Comparison of ENCODE assay signal across 28 mouse cellular contexts in genomic region chr10:85640408-85640807, GRCm38 (mm10).
DNase-seq lines count a peak whose midpoint lies in the region; ATAC-seq and TF ChIP-seq lines count a peak whose summit lies in the region.
"Had no signal": no experiment of that assay in that cellular context is flagged by ENCODE, and none has a peak within 500 bp of the region (broad histone marks: within the 10 kb centered on the region; RNA-seq: fewer than 3 reads in every experiment).

No protein-coding gene starts in this region.

- no peaks in the 10 kb centered on the region for H3K27me3 ChIP-seq in intestine, embryonic 14.5 days (replicated peaks; ENCODE audit: control insufficient read depth, insufficient read depth, low read length)
- no peaks in the 10 kb centered on the region; the same call in 1 of the 2 replicates for H3K27me3 ChIP-seq in intestine, postnatal 0 days (replicated peaks; ENCODE audit: control insufficient read depth, insufficient read depth, low read length)
- no peaks in the 10 kb centered on the region for H3K27me3 ChIP-seq in kidney, embryonic 16.5 days (ENCODE audit: insufficient read depth, low read length)
- H3K27me3 ChIP-seq in kidney, adult 2 months (replicated peaks; ENCODE audit: control insufficient read depth, insufficient read depth, low read length) = no peaks in the 10 kb centered on the region
- no peaks in the 10 kb centered on the region for H3K27me3 ChIP-seq in midbrain, embryonic 11.5 days (ENCODE audit: control insufficient read depth, insufficient read depth, low read length)
- H3K27me3 ChIP-seq in midbrain, embryonic 10.5 days (ENCODE audit: low read depth, poor library complexity, severe bottlenecking) = no peaks in the 10 kb centered on the region
- H3K27me3 ChIP-seq: CH12.LX; embryonic facial prominence, embryonic 13.5 days; forebrain, embryonic 12.5 days; forebrain, embryonic 15.5 days; heart, embryonic 12.5 days; hindbrain, embryonic 13.5 days; Patski had no signal

- no peaks in the 10 kb centered on the region for H3K9me3 ChIP-seq in intestine, embryonic 14.5 days (ENCODE audit: control insufficient read depth, low read length)
- no peaks in the 10 kb centered on the region for H3K9me3 ChIP-seq in intestine, postnatal 0 days (ENCODE audit: control insufficient read depth)
- H3K9me3 ChIP-seq in kidney, embryonic 16.5 days (ENCODE audit: low read length) = no peaks in the 10 kb centered on the region
- no peaks in the 10 kb centered on the region for H3K9me3 ChIP-seq in midbrain, embryonic 11.5 days (ENCODE audit: control insufficient read depth, low read length)
- H3K9me3 ChIP-seq in midbrain, embryonic 10.5 days (replicated peaks) = no peaks in the 10 kb centered on the region
- H3K9me3 ChIP-seq: embryonic facial prominence, embryonic 13.5 days; forebrain, embryonic 12.5 days; forebrain, embryonic 15.5 days; heart, embryonic 12.5 days; heart, embryonic 15.5 days; hindbrain, embryonic 10.5 days; hindbrain, embryonic 13.5 days had no signal

- no peak for ATAC-seq in intestine, embryonic 14.5 days (replicated peaks; ENCODE audit: low FRiP score, low TSS enrichment, low read depth)
- no peak for ATAC-seq in intestine, postnatal 0 days
- ATAC-seq in kidney, embryonic 16.5 days (ENCODE audit: low FRiP score, low TSS enrichment) = peak; percentile 75
- ATAC-seq in midbrain, embryonic 11.5 days (ENCODE audit: low FRiP score) = no peak
- ATAC-seq: forebrain, embryonic 15.5 days; hindbrain, embryonic 16.5 days had no signal

- no peak overlapping the region for H3K4me3 ChIP-seq in intestine, embryonic 14.5 days (ENCODE audit: low read depth, low read length)
- H3K4me3 ChIP-seq in intestine, postnatal 0 days (ENCODE audit: low read depth, low read length) = no peak overlapping the region
- H3K4me3 ChIP-seq in kidney, embryonic 16.5 days (ENCODE audit: low read length) = no peak overlapping the region
- H3K4me3 ChIP-seq in kidney, adult 2 months (ENCODE audit: insufficient read depth, low read depth, low read length) = no peak overlapping the region
- no peak overlapping the region for H3K4me3 ChIP-seq in midbrain, embryonic 11.5 days (ENCODE audit: low read depth, low read length)
- no peak overlapping the region for H3K4me3 ChIP-seq in midbrain, embryonic 10.5 days
- H3K4me3 ChIP-seq: embryonic facial prominence, embryonic 13.5 days; erythroblast, embryonic 14.5 days; forebrain, embryonic 12.5 days; forebrain, embryonic 15.5 days; heart, embryonic 12.5 days; heart, embryonic 15.5 days; hindbrain, embryonic 10.5 days; hindbrain, embryonic 13.5 days had no signal

- H3K36me3 ChIP-seq in intestine, embryonic 14.5 days (ENCODE audit: control insufficient read depth, insufficient read depth, low read length) = no peaks in the 10 kb centered on the region
- no peaks in the 10 kb centered on the region for H3K36me3 ChIP-seq in intestine, postnatal 0 days (ENCODE audit: control insufficient read depth, insufficient read depth)
- H3K36me3 ChIP-seq in kidney, embryonic 16.5 days (ENCODE audit: insufficient read depth, low read length) = no peaks in the 10 kb centered on the region
- H3K36me3 ChIP-seq in kidney, adult 2 months (ENCODE audit: control insufficient read depth, insufficient read depth, low read length) = no peaks in the 10 kb centered on the region
- H3K36me3 ChIP-seq in midbrain, embryonic 11.5 days (ENCODE audit: control insufficient read depth, insufficient read depth, low read length) = no peaks in the 10 kb centered on the region
- no peaks in the 10 kb centered on the region for H3K36me3 ChIP-seq in midbrain, embryonic 10.5 days
- H3K36me3 ChIP-seq: embryonic facial prominence, embryonic 13.5 days; forebrain, embryonic 12.5 days; forebrain, embryonic 15.5 days; G1E; heart, embryonic 12.5 days; heart, embryonic 15.5 days; hindbrain, embryonic 10.5 days; hindbrain, embryonic 13.5 days had no signal

- no peak overlapping the region for H3K4me2 ChIP-seq in intestine, embryonic 14.5 days (ENCODE audit: low read length)
- no peak overlapping the region for H3K4me2 ChIP-seq in intestine, postnatal 0 days (replicated peaks; ENCODE audit: low read depth)
- H3K4me2 ChIP-seq in kidney, embryonic 16.5 days (replicated peaks; ENCODE audit: low read depth, low read length) = no peak overlapping the region
- no peak overlapping the region for H3K4me2 ChIP-seq in midbrain, embryonic 11.5 days
- H3K4me2 ChIP-seq: embryonic facial prominence, embryonic 13.5 days; forebrain, embryonic 12.5 days; forebrain, embryonic 15.5 days; heart, embryonic 12.5 days; heart, embryonic 15.5 days; hindbrain, embryonic 13.5 days had no signal

- TF ChIP-seq POLR2A in kidney, adult 2 months (IDR thresholded peaks at IDR 0.05; ENCODE audit: low read depth, low read length) = no peak

- no peak overlapping the region for H3K27ac ChIP-seq in intestine, embryonic 14.5 days (ENCODE audit: low read depth)
- no peak overlapping the region for H3K27ac ChIP-seq in intestine, postnatal 0 days (ENCODE audit: low read depth, low read length)
- H3K27ac ChIP-seq in kidney, embryonic 16.5 days (ENCODE audit: low read length) = no peak overlapping the region
- no peak overlapping the region for H3K27ac ChIP-seq in kidney, adult 2 months (ENCODE audit: insufficient read depth, low read depth, low read length)
- H3K27ac ChIP-seq in midbrain, embryonic 11.5 days (ENCODE audit: low read depth, low read length) = no peak overlapping the region
- no peak overlapping the region for H3K27ac ChIP-seq in midbrain, embryonic 10.5 days (replicated peaks)
- H3K27ac ChIP-seq: embryonic facial prominence, embryonic 13.5 days; forebrain, embryonic 12.5 days; forebrain, embryonic 15.5 days; heart, embryonic 15.5 days; hindbrain, embryonic 10.5 days; hindbrain, embryonic 13.5 days had no signal

- WGBS in intestine, embryonic 14.5 days = 78% methylated on average over 8 of the region's 8 CpGs
- WGBS in intestine, postnatal 0 days = 80% methylated on average over 8 of the region's 8 CpGs
- 38% methylated on average over 8 of the region's 8 CpGs for WGBS in kidney, embryonic 16.5 days
- 41% methylated on average over 8 of the region's 8 CpGs for WGBS in kidney, adult 2 months
- 74% methylated on average over 8 of the region's 8 CpGs for WGBS in midbrain, embryonic 11.5 days
- 75% methylated on average over 8 of the region's 8 CpGs for WGBS in midbrain, embryonic 10.5 days

- no peak for TF ChIP-seq CTCF in intestine, postnatal 0 days (IDR thresholded peaks at IDR 0.05; ENCODE audit: low read depth)
- no peak for TF ChIP-seq CTCF in kidney, adult 2 months (conservative IDR thresholded peaks at IDR 0.05; ENCODE audit: insufficient read depth, insufficient read length, low read depth, low read length)

- peak; percentile 47 for DNase-seq in intestine, embryonic 14.5 days (ENCODE audit: low spot score)
- no peak for DNase-seq in kidney, adult 2 months
- DNase-seq in midbrain, embryonic 11.5 days (ENCODE audit: low spot score, missing footprints) = peak; percentile 66
- no peak for DNase-seq in midbrain, embryonic 10.5 days (ENCODE audit: low spot score)
- DNase-seq: adrenal gland, postnatal 10 days; adrenal gland, postnatal 36 days; B cell, adult 2 months; cerebellum, adult 18-20 months; cerebellum, adult 9-10 months; cerebellum, postnatal 14 days; gastrocnemius, postnatal 25 days; heart, adult 18-20 months; heart, postnatal 10 days; heart, postnatal 36 days had no signal

- no peak overlapping the region for H3K9ac ChIP-seq in intestine, embryonic 14.5 days (ENCODE audit: low read length)
- H3K9ac ChIP-seq in intestine, postnatal 0 days (ENCODE audit: low read depth, low read length) = no peak overlapping the region
- H3K9ac ChIP-seq in kidney, embryonic 16.5 days (replicated peaks; ENCODE audit: low read length) = no peak overlapping the region
- H3K9ac ChIP-seq in midbrain, embryonic 11.5 days (ENCODE audit: low read length) = no peak overlapping the region
- H3K9ac ChIP-seq: embryonic facial prominence, embryonic 13.5 days; forebrain, embryonic 12.5 days; forebrain, embryonic 15.5 days; heart, embryonic 12.5 days; heart, embryonic 15.5 days; hindbrain, embryonic 13.5 days had no signal

- no peaks in the 10 kb centered on the region; the same call in 1 of the 2 replicates for H3K4me1 ChIP-seq in intestine, embryonic 14.5 days (replicated peaks; ENCODE audit: control insufficient read depth, insufficient read depth, low read length)
- H3K4me1 ChIP-seq in intestine, postnatal 0 days (replicated peaks; ENCODE audit: control insufficient read depth, insufficient read depth, low read length) = no peaks in the 10 kb centered on the region
- 0 out of 2 replicates have a peak, but pooled peaks cover 2% of the 10 kb centered on the region for H3K4me1 ChIP-seq in kidney, embryonic 16.5 days (ENCODE audit: insufficient read depth, low read length)
- H3K4me1 ChIP-seq in kidney, adult 2 months (ENCODE audit: control insufficient read depth, insufficient read depth, low read length) = no peaks in the 10 kb centered on the region
- H3K4me1 ChIP-seq in midbrain, embryonic 11.5 days (ENCODE audit: control insufficient read depth, insufficient read depth, low read length) = no peaks in the 10 kb centered on the region
- no peaks in the 10 kb centered on the region for H3K4me1 ChIP-seq in midbrain, embryonic 10.5 days
- H3K4me1 ChIP-seq: embryonic facial prominence, embryonic 13.5 days; forebrain, embryonic 12.5 days; forebrain, embryonic 15.5 days; heart, embryonic 12.5 days; heart, embryonic 15.5 days; hindbrain, embryonic 10.5 days had no signal

Comparison
In these comparisons a context has a peak if more than half of its experiments do, and no peak if none do; other contexts are left out.
1. DNase-seq: peak in intestine, embryonic 14.5 days (single experiment) and midbrain, embryonic 11.5 days (single experiment); none in kidney, adult 2 months (single experiment) and midbrain, embryonic 10.5 days (single experiment).